Mouse (Mus musculus): ENCODE data around the gene Ppp1r15b. TPM values are rescaled to one million over a fixed set of nuclear protein-coding genes. Genes with fewer than 3 reads are reported as not detected.

Ppp1r15b gene
- polyA plus RNA-seq, 1 experiment = 19.7 TPM

DNA sequence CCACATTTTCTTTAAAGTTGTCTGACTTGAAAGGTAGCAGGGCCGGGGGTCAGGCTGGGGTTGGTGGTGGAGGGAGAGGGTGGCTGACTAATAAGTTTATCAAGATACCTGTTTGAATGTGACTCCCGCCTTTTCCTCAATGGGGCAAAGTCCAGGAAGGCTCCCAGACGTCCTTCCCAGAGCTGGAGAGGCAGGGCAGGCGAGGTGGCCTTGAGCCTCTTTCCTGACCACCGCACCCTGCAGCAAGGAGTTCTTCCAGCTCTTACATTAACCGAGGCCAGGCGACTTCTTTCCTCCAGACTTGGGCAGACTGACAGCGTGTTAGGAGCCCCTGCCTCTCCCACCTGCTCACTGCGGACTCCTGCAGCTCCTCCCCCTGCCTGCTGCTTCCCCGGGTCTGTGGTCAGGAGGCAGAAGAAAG is 33.7 kb downstream of the Ppp1r15b start:
- DNase-seq (ENCODE audit: low read depth in 1 of 2, low spot score in 2 of 2) = no peak
- TF ChIP-seq POLR2A (IDR thresholded peaks at IDR 0.05; ENCODE audit: low read depth, low read length) = no peak
- no peak for TF ChIP-seq CTCF (IDR thresholded peaks at IDR 0.05; ENCODE audit: extremely low read depth, insufficient read depth, insufficient read length, insufficient replicate concordance)
- Histone ChIP-seq H3K4me1 (ENCODE audit: control insufficient read depth, insufficient read depth, insufficient read length) (peaks cover 8% of the 10 kb centered on the region), H3K36me3 (ENCODE audit: control insufficient read depth, insufficient read depth, low read length) (no peaks in the 10 kb centered on the region), H3K27ac (ENCODE audit: insufficient read depth, low read length) (no peak overlapping the region), H3K27me3 (ENCODE audit: control insufficient read depth, insufficient read depth, low read length) (peaks cover 13% of the 10 kb centered on the region), H3K4me3 (ENCODE audit: extremely low read depth, insufficient read depth, insufficient read length) (peak overlapping the region; percentile 60)
- WGBS = 4% methylated on average over 10 of the region's 10 CpGs

DNA sequence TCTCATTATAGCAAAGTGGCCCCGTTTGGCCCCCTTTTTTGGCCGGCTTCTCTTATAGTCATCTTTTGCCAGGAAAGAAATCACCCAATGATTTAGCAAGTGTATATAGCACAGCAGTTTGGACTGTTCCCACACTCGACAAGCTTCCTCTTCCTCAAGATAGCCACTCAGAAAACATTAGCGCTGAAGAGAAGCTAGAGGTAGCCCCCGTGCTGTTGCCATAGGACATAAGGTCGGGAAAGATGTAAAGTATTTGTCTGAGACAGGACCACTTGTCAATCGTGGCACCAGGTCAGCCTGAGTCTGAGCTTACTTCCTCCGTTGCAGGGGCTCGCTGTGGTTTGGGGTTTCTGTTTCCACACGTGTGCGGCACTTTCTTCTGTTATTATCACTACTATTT is 34.2 kb downstream of the Ppp1r15b start:
- TF ChIP-seq POLR2A (IDR thresholded peaks at IDR 0.05; ENCODE audit: low read depth, low read length) (no peak), CTCF (IDR thresholded peaks at IDR 0.05; ENCODE audit: extremely low read depth, insufficient read depth, insufficient read length, insufficient replicate concordance) (no peak)
- no peak for DNase-seq (ENCODE audit: low read depth in 1 of 2, low spot score in 2 of 2)
- WGBS = 5% methylated on average over 11 of the region's 11 CpGs
- peaks cover 8% of the 10 kb centered on the region for H3K4me1 ChIP-seq (ENCODE audit: control insufficient read depth, insufficient read depth, insufficient read length)
- H3K27me3 ChIP-seq (ENCODE audit: control insufficient read depth, insufficient read depth, low read length) = peaks cover 13% of the 10 kb centered on the region
- H3K27ac ChIP-seq (ENCODE audit: insufficient read depth, low read length) = no peak overlapping the region
- H3K4me3 ChIP-seq (ENCODE audit: extremely low read depth, insufficient read depth, insufficient read length) = no peak overlapping the region
- H3K36me3 ChIP-seq (ENCODE audit: control insufficient read depth, insufficient read depth, low read length) = no peaks in the 10 kb centered on the region

DNA sequence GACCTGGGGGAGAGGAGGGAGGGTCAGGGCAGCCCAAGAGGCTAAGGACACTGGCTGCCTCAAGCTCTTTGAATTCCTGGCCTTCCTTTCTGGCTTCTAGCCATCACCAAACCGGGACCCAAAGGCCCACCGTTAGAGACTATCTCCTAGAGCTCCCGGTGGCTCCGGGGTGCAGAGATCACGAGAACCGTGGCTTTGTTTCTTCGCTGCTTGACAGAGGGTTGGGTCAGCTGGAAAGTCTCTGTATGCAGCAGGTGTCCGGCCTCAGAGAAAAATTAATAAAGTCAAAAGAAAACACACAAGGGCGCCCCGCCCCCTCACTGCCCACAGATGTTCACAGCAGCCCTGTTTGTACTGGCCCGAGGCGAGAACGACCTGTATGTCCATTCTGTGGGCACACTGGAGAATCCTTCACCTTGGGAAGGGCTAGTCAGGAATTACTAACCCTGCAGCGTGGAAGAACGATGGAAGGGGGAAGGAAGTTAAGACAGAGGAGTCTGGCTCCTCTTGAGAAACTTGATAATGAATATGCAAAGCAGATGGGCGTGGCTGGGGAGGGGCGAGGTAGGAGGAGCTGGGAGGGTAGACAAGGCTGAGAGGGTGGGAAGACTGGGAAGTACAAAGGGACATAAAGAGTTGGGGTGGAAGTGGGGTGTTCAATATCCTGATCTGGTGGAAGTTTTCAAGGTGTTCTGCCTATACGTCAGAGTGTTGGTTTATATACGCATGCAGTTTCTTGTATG is 37.5 kb downstream of the Ppp1r15b start:
- DNase-seq (ENCODE audit: low read depth in 1 of 2, low spot score in 2 of 2) = no peak
- Histone ChIP-seq H3K27me3 (ENCODE audit: control insufficient read depth, insufficient read depth, low read length) (peaks cover 13% of the 10 kb centered on the region), H3K36me3 (ENCODE audit: control insufficient read depth, insufficient read depth, low read length) (no peaks in the 10 kb centered on the region), H3K27ac (ENCODE audit: insufficient read depth, low read length) (no peak overlapping the region), H3K4me1 (ENCODE audit: control insufficient read depth, insufficient read depth, insufficient read length) (peaks cover 8% of the 10 kb centered on the region), H3K4me3 (ENCODE audit: extremely low read depth, insufficient read depth, insufficient read length) (no peak overlapping the region)
- TF ChIP-seq POLR2A (IDR thresholded peaks at IDR 0.05; ENCODE audit: low read depth, low read length) (no peak), CTCF (IDR thresholded peaks at IDR 0.05; ENCODE audit: extremely low read depth, insufficient read depth, insufficient read length, insufficient replicate concordance) (no peak)
- 61% methylated on average over 19 of the region's 19 CpGs for WGBS

DNA sequence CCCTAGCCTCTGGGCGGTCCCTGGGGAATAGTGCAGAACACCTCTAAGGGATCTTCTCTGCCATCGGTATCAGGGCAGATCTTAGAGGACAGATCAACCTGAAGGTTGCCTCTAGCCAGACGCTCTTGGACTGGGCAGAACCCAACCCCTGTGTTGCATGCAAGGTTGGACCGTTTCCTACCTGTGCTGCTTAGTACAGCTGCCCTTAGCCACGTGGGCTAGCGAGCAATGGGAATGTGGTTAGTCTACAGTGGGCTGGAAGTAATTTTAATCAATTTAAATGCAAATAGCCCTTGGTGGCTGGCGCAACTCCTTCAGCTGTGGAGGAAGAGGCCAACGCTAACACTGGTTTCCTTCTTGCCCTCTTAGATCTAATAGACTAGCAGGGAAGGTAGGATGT is 39.3 kb downstream of the Ppp1r15b start:
- Histone ChIP-seq H3K27me3 (ENCODE audit: control insufficient read depth, insufficient read depth, low read length) (no peaks in the 10 kb centered on the region), H3K4me1 (ENCODE audit: control insufficient read depth, insufficient read depth, insufficient read length) (peaks cover 1% of the 10 kb centered on the region; the same call in 1 of the 2 replicates), H3K4me3 (ENCODE audit: extremely low read depth, insufficient read depth, insufficient read length) (no peak overlapping the region), H3K27ac (ENCODE audit: insufficient read depth, low read length) (no peak overlapping the region), H3K36me3 (ENCODE audit: control insufficient read depth, insufficient read depth, low read length) (no peaks in the 10 kb centered on the region)
- TF ChIP-seq CTCF (IDR thresholded peaks at IDR 0.05; ENCODE audit: extremely low read depth, insufficient read depth, insufficient read length, insufficient replicate concordance) (no peak), POLR2A (IDR thresholded peaks at IDR 0.05; ENCODE audit: low read depth, low read length) (no peak)
- DNase-seq (ENCODE audit: low read depth in 1 of 2, low spot score in 2 of 2) = no peak
- WGBS = 81% methylated on average over 8 of the region's 8 CpGs

DNA sequence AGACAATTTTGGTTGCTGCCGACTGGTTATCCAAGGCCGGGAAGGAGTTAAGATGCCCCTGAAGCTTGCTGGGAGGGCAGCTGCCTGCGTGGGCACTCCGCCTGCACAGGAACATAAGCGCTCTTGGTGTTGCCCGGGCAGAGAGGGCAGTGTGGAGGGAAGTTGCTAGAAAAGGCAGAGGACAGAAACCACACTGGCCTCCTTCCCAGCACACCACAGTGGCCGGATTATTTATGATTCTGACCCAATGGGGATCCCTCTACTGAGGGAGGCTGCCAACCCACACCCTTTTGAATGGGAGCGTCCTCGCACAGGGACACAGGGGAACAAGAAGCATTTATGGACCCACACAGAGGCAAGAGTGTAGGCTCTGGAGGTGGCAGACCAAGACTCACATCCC is 40.4 kb downstream of the Ppp1r15b start:
- DNase-seq (ENCODE audit: low read depth in 1 of 2, low spot score in 2 of 2) = no peak
- Histone ChIP-seq H3K36me3 (ENCODE audit: control insufficient read depth, insufficient read depth, low read length) (no peaks in the 10 kb centered on the region), H3K4me3 (ENCODE audit: extremely low read depth, insufficient read depth, insufficient read length) (no peak overlapping the region), H3K27me3 (ENCODE audit: control insufficient read depth, insufficient read depth, low read length) (no peaks in the 10 kb centered on the region), H3K4me1 (ENCODE audit: control insufficient read depth, insufficient read depth, insufficient read length) (no peaks in the 10 kb centered on the region; the same call in 1 of the 2 replicates), H3K27ac (ENCODE audit: insufficient read depth, low read length) (no peak overlapping the region)
- TF ChIP-seq POLR2A (IDR thresholded peaks at IDR 0.05; ENCODE audit: low read depth, low read length) (no peak), CTCF (IDR thresholded peaks at IDR 0.05; ENCODE audit: extremely low read depth, insufficient read depth, insufficient read length, insufficient replicate concordance) (no peak)
- WGBS = 46% methylated on average over 9 of the region's 9 CpGs

DNA sequence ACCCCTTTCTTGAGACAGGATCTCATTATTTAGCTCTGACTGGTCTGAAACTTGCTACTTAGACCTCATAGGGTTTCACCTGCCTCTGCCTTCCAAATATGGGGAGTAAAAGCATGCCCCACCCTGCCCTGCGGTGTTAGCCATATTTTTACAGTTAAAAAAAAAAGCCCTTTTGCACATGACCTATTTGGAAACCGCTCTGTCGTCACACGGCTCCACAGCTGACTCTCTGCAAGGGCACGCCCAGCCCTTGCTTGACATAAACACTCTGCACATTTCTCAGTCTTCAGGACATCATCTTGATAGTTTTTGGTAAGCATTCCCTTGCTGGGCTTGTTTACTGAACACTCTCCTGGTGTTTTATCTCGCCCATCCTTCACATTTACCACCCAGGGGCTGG is 44.2 kb downstream of the Ppp1r15b start:
- 81% methylated on average over 6 of the region's 6 CpGs for WGBS
- no peaks in the 10 kb centered on the region for H3K27me3 ChIP-seq (ENCODE audit: control insufficient read depth, insufficient read depth, low read length)
- TF ChIP-seq CTCF (IDR thresholded peaks at IDR 0.05; ENCODE audit: extremely low read depth, insufficient read depth, insufficient read length, insufficient replicate concordance) (no peak), POLR2A (IDR thresholded peaks at IDR 0.05; ENCODE audit: low read depth, low read length) (no peak)
- no peak overlapping the region for H3K4me3 ChIP-seq (ENCODE audit: extremely low read depth, insufficient read depth, insufficient read length)
- H3K4me1 ChIP-seq (ENCODE audit: control insufficient read depth, insufficient read depth, insufficient read length) = 0 out of 2 replicates have a peak, but pooled peaks cover 3% of the 10 kb centered on the region
- H3K27ac ChIP-seq (ENCODE audit: insufficient read depth, low read length) = no peak overlapping the region
- no peaks in the 10 kb centered on the region for H3K36me3 ChIP-seq (ENCODE audit: control insufficient read depth, insufficient read depth, low read length)
- DNase-seq (ENCODE audit: low read depth in 1 of 2, low spot score in 2 of 2) = no peak

Data from spleen, adult 2 months (tissue).